Mouse (Mus musculus) c-Kit-positive CD71-negative TER-119-negative erythroid progenitor cells, embryonic 14.5 days (primary cell): Measurements from ENCODE around the gene Slc16a12.
"Not testable (repeated sequence)": the region's sequence is repeated elsewhere in the genome, so short reads cannot be mapped to it uniquely, and the experiment has no call there.

ENCODE experiments used
- DNase-seq: peaks from one replicate; pipeline ENCODE4 v3.0.0-alpha.2; 2013; ENCODE audit warnings: low read depth

Slc16a12 gene

GRCm38 (mm10) chr19:34746688-34747504, at the start of gene Slc16a12:
Gene Slc16a12 (minus strand): TSS chr19:34747289.
- no peak for DNase-seq

GRCm38 (mm10) chr19:34796396-34796795, 49.3 kb upstream of the Slc16a12 start:
- DNase-seq, result no peak

- DNase-seq, result no peak
These were observed 35.4 kb upstream of the Slc16a12 start for GRCm38 (mm10) chr19:34782491-34782890.

- no peak for DNase-seq
These were observed 31.9 kb upstream of the Slc16a12 start for GRCm38 (mm10) chr19:34778993-34779392.

GRCm38 (mm10) chr19:34778098-34778497, 31.0 kb upstream of the Slc16a12 start:
- no peak for DNase-seq

GRCm38 (mm10) chr19:34772775-34773174, 25.7 kb upstream of the Slc16a12 start:
- peak; percentile 22 for DNase-seq

- DNase-seq, result no peak
These were observed 23.7 kb upstream of the Slc16a12 start for GRCm38 (mm10) chr19:34770764-34771163.

GRCm38 (mm10) chr19:34758754-34759153, 11.7 kb upstream of the Slc16a12 start:
- DNase-seq, result no peak

GRCm38 (mm10) chr19:34756561-34757240, 9.6 kb upstream of the Slc16a12 start:
- DNase-seq, result no peak

- no peak for DNase-seq
These were observed 8.6 kb upstream of the Slc16a12 start for GRCm38 (mm10) chr19:34755680-34756079.

- no peak for DNase-seq
These were observed 6.2 kb upstream of the Slc16a12 start for GRCm38 (mm10) chr19:34753243-34753642.

- DNase-seq, result no peak
These were observed 5.5 kb upstream of the Slc16a12 start for GRCm38 (mm10) chr19:34752391-34753092.

- DNase-seq, result no peak
These were observed 4.1 kb upstream of the Slc16a12 start for GRCm38 (mm10) chr19:34751150-34751549.

- DNase-seq, result no peak
These were observed 1.9 kb upstream of the Slc16a12 start for GRCm38 (mm10) chr19:34748992-34749391.

- not testable (repeated sequence) for DNase-seq
These were observed 880 bp upstream of the Slc16a12 start for GRCm38 (mm10) chr19:34747969-34748368.

GRCm38 (mm10) chr19:34746201-34746600, 888 bp downstream of the Slc16a12 start:
- DNase-seq, result no peak

- DNase-seq, result no peak
These were observed 2.1 kb downstream of the Slc16a12 start for GRCm38 (mm10) chr19:34745012-34745411.

- no peak for DNase-seq
These were observed 9.2 kb downstream of the Slc16a12 start for GRCm38 (mm10) chr19:34737916-34738315.

- DNase-seq, result no peak
These were observed 11.2 kb downstream of the Slc16a12 start for GRCm38 (mm10) chr19:34735900-34736299.

- no peak for DNase-seq
These were observed 14.1 kb downstream of the Slc16a12 start for GRCm38 (mm10) chr19:34733020-34733419.

- DNase-seq, result no peak
These were observed 15.7 kb downstream of the Slc16a12 start for GRCm38 (mm10) chr19:34731356-34731755.

GRCm38 (mm10) chr19:34730584-34730983, 16.5 kb downstream of the Slc16a12 start:
- DNase-seq, result no peak

GRCm38 (mm10) chr19:34729505-34729904, 17.6 kb downstream of the Slc16a12 start:
- no peak for DNase-seq
